Mouse (Mus musculus): ENCODE results near the gene Ttc23. TPM values are rescaled to one million over a fixed set of nuclear protein-coding genes. Genes with fewer than 3 reads are reported as not detected.

The Ttc23 gene
- total RNA-seq, 2 experiments from 2014 or later, result 1.9 to 2.1 TPM

- no peak for ATAC-seq (ENCODE audit: poor library complexity, severe bottlenecking)
Observed at GRCm38 (mm10) chr7:67793449-67793848, 146.2 kb downstream of the Ttc23 start.

- no peak for ATAC-seq (ENCODE audit: poor library complexity, severe bottlenecking)
Observed at GRCm38 (mm10) chr7:67797065-67797464, 149.9 kb downstream of the Ttc23 start.

GRCm38 (mm10) chr7:67798476-67798875 lies 151.3 kb downstream of the Ttc23 start:
- ATAC-seq (ENCODE audit: poor library complexity, severe bottlenecking), result peak; percentile 91

DNA sequence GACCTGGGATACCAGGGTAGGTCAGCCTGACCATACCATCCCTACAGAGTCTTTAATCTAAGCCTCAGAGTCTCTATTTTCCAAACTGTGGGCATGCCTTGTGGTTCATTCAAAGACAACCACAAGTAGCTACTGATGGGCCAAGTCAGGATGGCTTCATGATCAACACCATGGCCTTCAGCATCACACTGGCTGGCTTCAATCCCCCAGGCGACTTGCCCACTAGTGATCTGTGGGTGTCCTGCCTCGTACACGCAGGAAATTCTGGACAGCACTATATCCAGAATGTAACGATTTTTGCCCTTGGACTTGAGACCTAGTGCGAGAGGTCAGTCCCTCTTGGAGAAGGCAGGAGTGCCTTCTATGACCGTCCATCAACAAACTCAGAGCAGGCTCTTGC lies 153.3 kb downstream of the Ttc23 start:
- ATAC-seq (ENCODE audit: poor library complexity, severe bottlenecking), result no peak

DNA sequence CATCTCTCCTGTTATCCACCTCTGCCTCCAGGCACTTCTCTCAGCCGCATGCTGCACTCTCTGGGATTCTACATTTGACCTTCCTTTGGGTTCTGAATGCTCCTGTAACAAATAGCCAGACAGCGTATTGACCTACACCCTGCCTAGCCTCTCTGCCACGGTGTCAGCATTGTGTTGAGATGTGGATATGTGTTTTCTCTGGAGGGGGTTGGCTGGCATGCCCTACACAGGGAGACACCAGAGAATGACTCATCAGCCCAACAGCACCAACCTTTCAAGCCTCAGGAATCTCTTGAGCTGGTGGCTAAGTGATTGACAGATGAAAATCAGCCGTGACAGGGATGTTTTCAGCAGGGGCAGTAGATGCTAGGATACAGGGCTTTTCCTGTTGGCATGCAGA lies 153.8 kb downstream of the Ttc23 start:
- ATAC-seq (ENCODE audit: poor library complexity, severe bottlenecking), result no peak

DNA sequence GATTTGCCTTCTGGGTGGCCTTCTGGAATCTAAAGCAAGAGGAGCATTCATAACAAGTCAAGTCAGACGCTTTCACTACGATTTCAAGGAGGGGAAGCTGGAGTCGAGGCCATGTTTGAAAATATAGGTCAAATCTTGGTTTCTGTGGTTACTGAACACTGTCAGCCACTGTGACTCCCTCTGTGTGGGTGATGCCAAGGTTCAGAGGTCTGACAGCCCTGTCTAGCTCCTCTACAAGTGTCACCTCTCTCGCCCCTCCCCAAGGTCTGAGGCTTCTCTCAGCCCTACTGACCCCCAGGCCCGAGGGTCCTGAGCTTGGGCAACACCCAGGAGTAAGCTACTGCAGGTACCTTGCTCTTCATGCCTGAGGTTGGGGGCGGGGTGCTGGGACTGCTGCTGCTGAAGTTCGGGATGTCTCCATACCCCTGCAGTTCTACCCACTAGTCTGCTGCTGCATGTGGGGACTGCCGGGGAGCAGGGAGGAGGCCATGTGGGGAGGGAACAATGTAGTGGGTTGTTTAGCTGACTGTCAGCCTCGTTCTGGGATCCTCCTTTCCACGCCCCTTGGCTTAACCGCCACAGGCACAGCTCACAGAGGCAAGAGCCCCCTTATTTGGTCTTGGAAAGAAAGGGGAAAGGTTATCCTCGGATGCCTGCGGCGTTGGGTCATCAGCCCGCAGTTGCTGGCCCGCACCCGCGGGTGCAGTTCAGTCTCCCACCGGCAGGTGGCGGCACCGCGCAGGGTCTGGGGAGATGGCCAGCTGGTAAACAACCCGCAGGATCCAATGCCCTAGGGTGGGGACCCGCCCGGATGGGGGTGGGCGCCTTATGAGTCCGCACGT lies 156.0 kb downstream of the Ttc23 start:
- ATAC-seq (ENCODE audit: poor library complexity, severe bottlenecking), result peak; percentile 93

GRCm38 (mm10) chr7:67803857-67804215 lies 156.6 kb downstream of the Ttc23 start:
- ATAC-seq (ENCODE audit: poor library complexity, severe bottlenecking), result no peak

Other genes with a start within 250 kb of the Ttc23 start
- 6.8 and 10.2 TPM in 2 replicates for gene Lrrc28, start 2.1 kb upstream of the Ttc23 start, total RNA-seq (2015)
- gene Lrrc28, start 2.1 kb upstream of the Ttc23 start, total RNA-seq (2017), result 9.0 and 13.0 TPM in 2 replicates
- not detected in 2 replicates for gene Synm, start 112.3 kb downstream of the Ttc23 start, total RNA-seq (2015)
- 0.07 TPM in 1 of 2 replicates, not detected in the other for gene Synm, start 112.3 kb downstream of the Ttc23 start, total RNA-seq (2017)